Comparison of ENCODE assay signal across 19 mouse cellular contexts in genomic region chr2:91673587-91673986, GRCm38 (mm10). TPM values are rescaled to one million over a fixed set of nuclear protein-coding genes. Genes with fewer than 3 reads are reported as not detected.
A peak's percentile ranks its signal among the peaks of the same experiment; 100 is the strongest.
DNase-seq lines count a peak whose midpoint lies in the region; TF ChIP-seq lines count a peak whose summit lies in the region.
"Had no signal": no experiment of that assay in that cellular context is flagged by ENCODE, and none has a peak within 500 bp of the region (broad histone marks: within the 10 kb centered on the region; RNA-seq: fewer than 3 reads in every experiment).

No protein-coding gene starts in this region.

- H3K36me3 ChIP-seq in heart, adult 2 months (ENCODE audit: control insufficient read depth, insufficient read depth, low read length) = no peaks in the 10 kb centered on the region

- no peak for TF ChIP-seq CTCF in heart, adult 2 months (IDR thresholded peaks at IDR 0.05)
- no peak for TF ChIP-seq CTCF in layer of hippocampus, adult 2 months (conservative IDR thresholded peaks at IDR 0.05)

- H3K4me3 ChIP-seq in heart, adult 2 months = no peak overlapping the region
- no peak overlapping the region for H3K4me3 ChIP-seq in layer of hippocampus, adult 2 months
- H3K4me3 ChIP-seq: embryonic facial prominence, embryonic 10.5 days; embryonic facial prominence, embryonic 12.5 days; forebrain, embryonic 13.5 days; forebrain, embryonic 15.5 days had no signal

- no peaks in the 10 kb centered on the region for H3K27me3 ChIP-seq in heart, adult 2 months (ENCODE audit: control insufficient read depth, insufficient read depth, low read length)
- H3K27me3 ChIP-seq: embryonic facial prominence, embryonic 12.5 days; forebrain, embryonic 13.5 days; forebrain, embryonic 15.5 days had no signal

- 50% methylated on average over 2 of the region's 2 CpGs for WGBS in heart, adult 2 months

- H3K4me1 ChIP-seq in heart, adult 2 months (ENCODE audit: control insufficient read depth, insufficient read depth, low read length) = peaks cover 2% of the 10 kb centered on the region; the same call in 1 of the 2 replicates
- H3K4me1 ChIP-seq: embryonic facial prominence, embryonic 10.5 days; embryonic facial prominence, embryonic 12.5 days; forebrain, embryonic 13.5 days; forebrain, embryonic 15.5 days had no signal

- TF ChIP-seq POLR2A in heart, adult 2 months (IDR thresholded peaks at IDR 0.05; ENCODE audit: insufficient read depth, low read depth, low read length) = no peak

- H3K79me2 ChIP-seq in heart, adult 2 months (replicated peaks; ENCODE audit: control insufficient read depth, insufficient read depth, low read length) = no peaks in the 10 kb centered on the region

- H3K27ac ChIP-seq in heart, adult 2 months = no peak overlapping the region
- peak overlapping the region; percentile 10; the same call in 1 of the 2 replicates for H3K27ac ChIP-seq in layer of hippocampus, adult 2 months
- H3K27ac ChIP-seq: embryonic facial prominence, embryonic 10.5 days; embryonic facial prominence, embryonic 12.5 days; forebrain, embryonic 13.5 days; forebrain, embryonic 15.5 days had no signal

- TF ChIP-seq EP300 in heart, adult 2 months (IDR thresholded peaks at IDR 0.05; ENCODE audit: insufficient read depth, low read depth, low read length) = peak; percentile 57; the same call in 1 of the 2 replicates

- no peak overlapping the region for H3K9ac ChIP-seq in heart, adult 2 months (ENCODE audit: low read depth, low read length)
- H3K9ac ChIP-seq: embryonic facial prominence, embryonic 12.5 days; forebrain, embryonic 13.5 days; forebrain, embryonic 15.5 days; forebrain, postnatal 0 days had no signal

- no peak for DNase-seq in heart, adult 2 months
- no peak for DNase-seq in heart, postnatal 10 days
- no peak for DNase-seq in layer of hippocampus, adult 2 months (ENCODE audit: low spot score in 2 of 2)
- DNase-seq in layer of hippocampus, postnatal 10 days (ENCODE audit: low spot score in 2 of 2) = no peak
- DNase-seq in right cerebral cortex, postnatal 14 days = no peak
- DNase-seq: adrenal gland, adult 8-10 months; adrenal gland, postnatal 14 days; adrenal gland, postnatal 36 days; cerebellum, adult 11-12 months; cerebellum, adult 2 months; cerebellum, adult 9-10 months; cerebellum, postnatal 10 days; cerebellum, postnatal 25 days; forebrain, postnatal 0 days had no signal

- intact Hi-C loops in heart, adult 2 months (cut with DNase I) = no loop called here
- intact Hi-C loops in heart, postnatal 10 days (cut with DNase I) = no loop called here

RNA-seq across cellular contexts. Expression of gene Arhgap1, which starts 23.9 kb away (rescaled TPM):
- total RNA-seq in heart, adult 2 months (2021) = 10 to 100 TPM; 18.6 to 20.7 TPM
- 39.0 and 39.7 TPM in 2 replicates for polyA plus RNA-seq in heart, adult 2 months (2012; rRNA removed)
- total RNA-seq in heart, postnatal 10 days (2021) = 10 to 100 TPM; 50.3 to 51.9 TPM
- 10 to 100 TPM; 65.1 to 66.2 TPM for total RNA-seq in layer of hippocampus, adult 2 months (2021)
- total RNA-seq in layer of hippocampus, postnatal 10 days (2021) = 10 to 100 TPM; 66.9 to 68.3 TPM

RNA-seq across cellular contexts. Expression of gene Zfp408, which starts 24.0 kb away (rescaled TPM):
- 1 to 10 TPM; 4.0 to 4.2 TPM for total RNA-seq in heart, adult 2 months (2021)
- polyA plus RNA-seq in heart, adult 2 months (2012; rRNA removed) = 5.3 and 6.2 TPM in 2 replicates
- total RNA-seq in heart, postnatal 10 days (2021) = 10 to 100 TPM; 10.6 to 12.6 TPM
- 10 to 100 TPM; 11.0 to 12.4 TPM for total RNA-seq in layer of hippocampus, adult 2 months (2021)
- 10 to 100 TPM; 15.1 to 17.0 TPM for total RNA-seq in layer of hippocampus, postnatal 10 days (2021)

RNA-seq across cellular contexts. Expression of gene Atg13, which starts 36.8 kb away (rescaled TPM):
- 10 to 100 TPM; 43.1 to 54.1 TPM for total RNA-seq in heart, adult 2 months (2021)
- 66.4 and 87.7 TPM in 2 replicates for polyA plus RNA-seq in heart, adult 2 months (2012; rRNA removed)
- total RNA-seq in heart, postnatal 10 days (2021) = 10 to 100 TPM; 37.5 to 39.7 TPM
- total RNA-seq in layer of hippocampus, adult 2 months (2021) = 10 to 100 TPM; 73.9 to 75.3 TPM
- 10 to 100 TPM; 49.1 to 49.7 TPM for total RNA-seq in layer of hippocampus, postnatal 10 days (2021)

RNA-seq across cellular contexts. Expression of gene Harbi1, which starts 37.1 kb away (rescaled TPM):
- total RNA-seq in heart, adult 2 months (2021) = 1 to 10 TPM; 7.1 to 8.5 TPM
- polyA plus RNA-seq in heart, adult 2 months (2012; rRNA removed) = 3.2 and 3.9 TPM in 2 replicates
- 1 to 10 TPM; 5.2 to 7.8 TPM for total RNA-seq in heart, postnatal 10 days (2021)
- 1 to 10 TPM; 6.7 to 10.0 TPM for total RNA-seq in layer of hippocampus, adult 2 months (2021)
- total RNA-seq in layer of hippocampus, postnatal 10 days (2021) = 1 to 10 TPM; 8.3 to 8.9 TPM

RNA-seq across cellular contexts. Expression of gene F2, which starts 37.4 kb away (rescaled TPM):
- total RNA-seq in heart, adult 2 months (2021) = not detected
- polyA plus RNA-seq in heart, adult 2 months (2012; rRNA removed) = 0.53 TPM in 1 of 2 replicates, not detected in the other
- total RNA-seq in heart, postnatal 10 days (2021) = under 1 TPM in 1 of 2 experiments, not detected in 1; 0.12 TPM
- under 1 TPM in 1 of 2 experiments, not detected in 1; 0.27 TPM for total RNA-seq in layer of hippocampus, adult 2 months (2021)
- total RNA-seq in layer of hippocampus, postnatal 10 days (2021) = under 1 TPM; 0.18 to 0.20 TPM
- total RNA-seq: forebrain, postnatal 0 days had no signal
- polyA plus RNA-seq: forebrain, embryonic 11.5 days; forebrain, postnatal 0 days had no signal
